Mouse (Mus musculus): ENCODE data around the gene Ushbp1. TPM values are rescaled to one million over a fixed set of nuclear protein-coding genes. Genes with fewer than 3 reads are reported as not detected.
"Not testable (repeated sequence)": the region's sequence is repeated elsewhere in the genome, so short reads cannot be mapped to it uniquely, and the experiment has no call there.

Gene Ushbp1
- polyA plus RNA-seq, 1 experiment from 2014 or later: 10.8 TPM

DNA sequence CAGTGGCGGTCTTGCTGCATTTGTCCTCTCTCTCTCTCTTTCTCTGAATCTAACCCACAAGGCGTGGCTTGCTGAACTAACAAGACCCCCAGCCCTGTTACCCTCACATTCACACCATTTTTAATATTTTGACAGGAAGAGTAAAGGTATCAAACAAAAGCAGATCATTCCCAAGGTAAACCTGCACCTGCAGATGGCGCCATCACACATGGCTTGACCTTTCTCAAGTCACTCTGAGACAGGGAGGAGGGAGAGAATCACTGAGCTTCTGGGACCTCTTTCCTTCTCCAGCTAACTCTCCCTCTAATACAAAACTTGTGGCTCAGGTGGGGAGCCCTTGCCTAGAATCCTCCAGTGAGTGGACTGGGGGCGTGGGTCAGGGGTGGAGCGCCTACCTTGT lies 55.0 kb downstream of the Ushbp1 start:
- H3K9me3 ChIP-seq (ENCODE audit: control insufficient read depth, low read length): no peaks in the 10 kb centered on the region
- H3K27ac ChIP-seq (replicated peaks in 1 of 2; ENCODE audit: control insufficient read depth in 1 of 2, insufficient read depth in 1 of 2, low read depth in 2 of 2, low read length in 2 of 2): no peak overlapping the region
- H3K9ac ChIP-seq (ENCODE audit: low read length): no peak overlapping the region
- H3K36me3 ChIP-seq (ENCODE audit: control insufficient read depth, insufficient read depth, low read length): peaks cover 89% of the 10 kb centered on the region
- 76% methylated on average over 5 of the region's 5 CpGs for WGBS
- no peak for ATAC-seq (ENCODE audit: insufficient number of reproducible peaks, insufficient read depth, low FRiP score, low read depth)
- no peaks in the 10 kb centered on the region for H3K4me1 ChIP-seq (ENCODE audit: control insufficient read depth in 2 of 2, insufficient read depth in 2 of 2, low read length in 2 of 2)
- no peak overlapping the region for H3K4me3 ChIP-seq (ENCODE audit: control insufficient read depth in 1 of 2, insufficient read depth in 1 of 2, low read depth in 1 of 2, low read length in 2 of 2)
- H3K27me3 ChIP-seq (ENCODE audit: control insufficient read depth, insufficient read depth, low read length): no peaks in the 10 kb centered on the region
- no peak overlapping the region for H3K4me2 ChIP-seq (ENCODE audit: low read length)

DNA sequence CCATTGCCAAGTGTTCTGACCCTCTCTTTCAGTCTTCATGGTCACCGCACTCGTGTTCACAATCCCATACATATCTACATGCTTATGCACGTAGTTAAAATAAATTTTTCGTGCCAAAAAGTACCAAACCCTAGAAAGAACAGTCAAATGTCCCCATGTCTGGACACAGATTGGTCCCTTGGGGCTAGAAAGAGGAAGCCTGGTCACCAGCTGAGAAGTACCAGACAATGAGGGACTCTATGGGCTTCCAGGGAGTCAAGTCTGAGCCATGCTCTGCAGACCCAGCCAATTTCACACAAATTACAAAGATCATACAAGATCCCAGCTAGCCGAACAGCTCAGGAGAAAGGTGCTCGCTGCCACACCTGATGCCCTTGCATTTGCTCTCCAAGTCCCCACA lies 57.8 kb downstream of the Ushbp1 start:
- not testable (repeated sequence) for ATAC-seq (ENCODE audit: insufficient number of reproducible peaks, insufficient read depth, low FRiP score, low read depth); H3K4me2 ChIP-seq (ENCODE audit: low read length); H3K4me3 ChIP-seq (ENCODE audit: control insufficient read depth in 1 of 2, insufficient read depth in 1 of 2, low read depth in 1 of 2, low read length in 2 of 2); H3K4me1 ChIP-seq (ENCODE audit: control insufficient read depth in 2 of 2, insufficient read depth in 2 of 2, low read length in 2 of 2); H3K27ac ChIP-seq (replicated peaks in 1 of 2; ENCODE audit: control insufficient read depth in 1 of 2, insufficient read depth in 1 of 2, low read depth in 2 of 2, low read length in 2 of 2); H3K27me3 ChIP-seq (ENCODE audit: control insufficient read depth, insufficient read depth, low read length); H3K9me3 ChIP-seq (ENCODE audit: control insufficient read depth, low read length); H3K9ac ChIP-seq (ENCODE audit: low read length)
- H3K36me3 ChIP-seq (ENCODE audit: control insufficient read depth, insufficient read depth, low read length): peaks cover 80% of the 10 kb centered on the region
- 93% methylated on average over 6 of the region's 6 CpGs for WGBS

Other genes starting within 250 kb of the Ushbp1 start
- 16.8 and 17.9 TPM in 2 replicates for gene Myo9b, start 123.1 kb downstream of the Ushbp1 start, polyA plus RNA-seq (2014; fragmentation: Nextera tagmentation; extraction: Ambion mirVana)
- 134 and 144 TPM in 2 replicates for gene Haus8, start 122.9 kb downstream of the Ushbp1 start, polyA plus RNA-seq (2014; fragmentation: Nextera tagmentation; extraction: Ambion mirVana)
- gene Use1, start 29.0 kb downstream of the Ushbp1 start, polyA plus RNA-seq (2014; fragmentation: Nextera tagmentation; extraction: Ambion mirVana): 87.1 and 95.4 TPM in 2 replicates
- gene Ocel1, start 24.5 kb downstream of the Ushbp1 start, polyA plus RNA-seq (2014; fragmentation: Nextera tagmentation; extraction: Ambion mirVana): 3.6 TPM in 2 replicates
- 57.1 and 62.4 TPM in 2 replicates for gene Nr2f6, start 13.8 kb downstream of the Ushbp1 start, polyA plus RNA-seq (2014; fragmentation: Nextera tagmentation; extraction: Ambion mirVana)
- 84.5 and 86.1 TPM in 2 replicates for gene Babam1, start 1.1 kb upstream of the Ushbp1 start, polyA plus RNA-seq (2014; fragmentation: Nextera tagmentation; extraction: Ambion mirVana)
- gene Ankle1, start 10.2 kb upstream of the Ushbp1 start, polyA plus RNA-seq (2014; fragmentation: Nextera tagmentation; extraction: Ambion mirVana): 16.7 and 20.7 TPM in 2 replicates
- 20.8 and 29.2 TPM in 2 replicates for gene Abhd8, start 67.9 kb upstream of the Ushbp1 start, polyA plus RNA-seq (2014; fragmentation: Nextera tagmentation; extraction: Ambion mirVana)
- 191 and 193 TPM in 2 replicates for gene Mrpl34, start 69.2 kb upstream of the Ushbp1 start, polyA plus RNA-seq (2014; fragmentation: Nextera tagmentation; extraction: Ambion mirVana)
- 76.7 and 79.1 TPM in 2 replicates for gene Dda1, start 73.4 kb upstream of the Ushbp1 start, polyA plus RNA-seq (2014; fragmentation: Nextera tagmentation; extraction: Ambion mirVana)
- 1.5 and 1.8 TPM in 2 replicates for gene Ano8, start 90.2 kb upstream of the Ushbp1 start, polyA plus RNA-seq (2014; fragmentation: Nextera tagmentation; extraction: Ambion mirVana)
- gene Gtpbp3, start 92.3 kb upstream of the Ushbp1 start, polyA plus RNA-seq (2014; fragmentation: Nextera tagmentation; extraction: Ambion mirVana): 3.3 and 4.4 TPM in 2 replicates
- 109 and 121 TPM in 2 replicates for gene Plvap, start 116.0 kb upstream of the Ushbp1 start, polyA plus RNA-seq (2014; fragmentation: Nextera tagmentation; extraction: Ambion mirVana)
- 0.35 and 0.89 TPM in 2 replicates for gene Ccdc194, start 129.9 kb upstream of the Ushbp1 start, polyA plus RNA-seq (2014; fragmentation: Nextera tagmentation; extraction: Ambion mirVana)
- gene Bst2, start 141.7 kb upstream of the Ushbp1 start, polyA plus RNA-seq (2014; fragmentation: Nextera tagmentation; extraction: Ambion mirVana): 10.8 and 19.0 TPM in 2 replicates
- gene Mvb12a, start 147.1 kb upstream of the Ushbp1 start, polyA plus RNA-seq (2014; fragmentation: Nextera tagmentation; extraction: Ambion mirVana): 62.2 and 64.0 TPM in 2 replicates
- gene Tmem221, start 163.1 kb upstream of the Ushbp1 start, polyA plus RNA-seq (2014; fragmentation: Nextera tagmentation; extraction: Ambion mirVana): 0.53 TPM in 1 of 2 replicates, not detected in the other
- not detected in 2 replicates for gene Nxnl1, start 170.8 kb upstream of the Ushbp1 start, polyA plus RNA-seq (2014; fragmentation: Nextera tagmentation; extraction: Ambion mirVana)
- 14.6 and 15.3 TPM in 2 replicates for gene Slc27a1, start 173.1 kb upstream of the Ushbp1 start, polyA plus RNA-seq (2014; fragmentation: Nextera tagmentation; extraction: Ambion mirVana)
- gene Pgls, start 196.4 kb upstream of the Ushbp1 start, polyA plus RNA-seq (2014; fragmentation: Nextera tagmentation; extraction: Ambion mirVana): 199 and 201 TPM in 2 replicates
- 1.4 and 1.5 TPM in 2 replicates for gene Fam129c, start 201.8 kb upstream of the Ushbp1 start, polyA plus RNA-seq (2014; fragmentation: Nextera tagmentation; extraction: Ambion mirVana)
- 58.1 and 61.6 TPM in 2 replicates for gene Colgalt1, start 215.2 kb upstream of the Ushbp1 start, polyA plus RNA-seq (2014; fragmentation: Nextera tagmentation; extraction: Ambion mirVana)

All from heart, embryonic 14.5 days (tissue).